27 mouse cellular contexts compared by ENCODE assay signal in the genomic region with DNA sequence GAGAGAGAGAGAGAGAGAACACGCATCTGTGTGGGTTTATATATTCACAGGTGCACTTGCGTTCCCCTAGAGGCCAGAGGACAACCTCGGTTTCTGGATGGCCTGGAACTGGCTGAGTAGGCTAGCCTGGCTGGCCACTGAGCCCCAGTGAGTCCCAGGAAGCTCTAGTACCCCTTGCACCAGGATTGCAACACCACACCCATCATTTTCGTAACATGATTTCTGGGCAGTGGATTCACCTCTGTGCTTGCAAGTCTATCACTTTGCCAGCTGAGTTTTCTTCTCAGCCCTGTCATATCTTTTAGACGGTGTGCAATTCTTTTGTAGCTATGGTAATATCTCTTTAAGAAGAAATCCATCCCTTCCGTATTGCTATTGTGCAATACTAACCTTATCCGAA. TPM values are rescaled to one million over a fixed set of nuclear protein-coding genes. Genes with fewer than 3 reads are reported as not detected.
DNase-seq lines count a peak whose midpoint lies in the region; ATAC-seq lines count a peak whose summit lies in the region.
"Had no signal": no experiment of that assay in that cellular context is flagged by ENCODE, and none has a peak within 500 bp of the region (broad histone marks: within the 10 kb centered on the region; RNA-seq: fewer than 3 reads in every experiment).

No protein-coding gene starts in this region.

- no peaks in the 10 kb centered on the region for H3K9me3 ChIP-seq in forebrain, embryonic 10.5 days
- H3K9me3 ChIP-seq in forebrain, embryonic 14.5 days (replicated peaks; ENCODE audit: control insufficient read depth, low read length), result no peaks in the 10 kb centered on the region
- H3K9me3 ChIP-seq in liver, embryonic 12.5 days (replicated peaks), result no peaks in the 10 kb centered on the region
- H3K9me3 ChIP-seq: embryonic facial prominence, embryonic 12.5 days; embryonic facial prominence, embryonic 15.5 days; forebrain, embryonic 12.5 days; G1E; hindbrain, embryonic 12.5 days; hindbrain, embryonic 15.5 days had no signal

- DNase-seq in forebrain, embryonic 10.5 days (ENCODE audit: extremely low spot score, low spot score), result no peak
- no peak for DNase-seq in forebrain, embryonic 14.5 days (ENCODE audit: low spot score)
- DNase-seq in liver, result no peak
- no peak for DNase-seq in left cerebral cortex, postnatal 4 days
- DNase-seq in right cerebral cortex, postnatal 36 days (ENCODE audit: low spot score in 2 of 2), result no peak
- no peak for DNase-seq in kidney, postnatal 14 days
- DNase-seq: adrenal gland, postnatal 10 days; adrenal gland, postnatal 36 days; B cell, adult 2 months; cerebellum, adult 18-20 months; cerebellum, adult 9-11 months; cerebellum, postnatal 25 days; gastrocnemius, postnatal 10 days; gastrocnemius, postnatal 36 days; heart, adult 11 months had no signal

- H3K27ac ChIP-seq in forebrain, embryonic 10.5 days, result no peak overlapping the region
- no peak overlapping the region for H3K27ac ChIP-seq in forebrain, embryonic 14.5 days (ENCODE audit: low read depth, low read length)
- H3K27ac ChIP-seq in liver, embryonic 12.5 days, result no peak overlapping the region
- H3K27ac ChIP-seq: embryonic facial prominence, embryonic 12.5 days; hindbrain, embryonic 12.5 days; hindbrain, embryonic 15.5 days had no signal

- H3K4me2 ChIP-seq in forebrain, embryonic 14.5 days (ENCODE audit: low read length), result no peak overlapping the region
- H3K4me2 ChIP-seq in liver, embryonic 12.5 days, result peak overlapping the region; percentile 76; the same call in 1 of the 2 replicates

- H3K36me3 ChIP-seq in forebrain, embryonic 10.5 days (replicated peaks), result peaks cover 17% of the 10 kb centered on the region
- H3K36me3 ChIP-seq in forebrain, embryonic 14.5 days (ENCODE audit: control insufficient read depth, insufficient read depth, low read length), result 0 out of 2 replicates have a peak, but pooled peaks cover under 1% of the 10 kb centered on the region
- peaks cover 22% of the 10 kb centered on the region for H3K36me3 ChIP-seq in liver, embryonic 12.5 days
- H3K36me3 ChIP-seq: hindbrain, embryonic 15.5 days had no signal

- WGBS in forebrain, embryonic 10.5 days, result 76% methylated on average over 7 of the region's 7 CpGs
- WGBS in forebrain, embryonic 14.5 days, result 76% methylated on average over 7 of the region's 7 CpGs
- 67% methylated on average over 7 of the region's 7 CpGs for WGBS in liver, embryonic 12.5 days (ENCODE audit: insufficient replicate concordance)

- peaks cover 55% of the 10 kb centered on the region for H3K4me1 ChIP-seq in forebrain, embryonic 10.5 days
- peaks cover 20% of the 10 kb centered on the region for H3K4me1 ChIP-seq in forebrain, embryonic 14.5 days (ENCODE audit: control insufficient read depth, insufficient read depth, low read length)
- peaks cover 41% of the 10 kb centered on the region for H3K4me1 ChIP-seq in liver, embryonic 12.5 days

- no peak for ATAC-seq in forebrain, embryonic 14.5 days
- no peak for ATAC-seq in liver, embryonic 12.5 days
- ATAC-seq in granulocyte monocyte progenitor cell, adult 5-6 weeks (replicated peaks; ENCODE audit: poor library complexity, severe bottlenecking), result peak; percentile 29; the same call in 1 of the 2 replicates
- ATAC-seq: activated CD4-positive, CD25-positive, alpha-beta regulatory T cell, adult 4 months; forebrain, embryonic 16.5 days had no signal

- H3K9ac ChIP-seq in forebrain, embryonic 14.5 days (ENCODE audit: low read length), result no peak overlapping the region
- no peak overlapping the region for H3K9ac ChIP-seq in liver, embryonic 12.5 days
- H3K9ac ChIP-seq: embryonic facial prominence, embryonic 12.5 days; embryonic facial prominence, embryonic 15.5 days had no signal

- intact Hi-C loops in left cerebral cortex, postnatal 4 days (cut with DNase I), result loop anchor here (10.0 kb wide), 1 partner anchor 555 kb away; no protein-coding TSS in a partner anchor

- 0 out of 2 replicates have a peak overlapping the region, but pooled peaks have one; percentile 86 for H3K4me3 ChIP-seq in forebrain, embryonic 10.5 days
- no peak overlapping the region for H3K4me3 ChIP-seq in forebrain, embryonic 14.5 days (ENCODE audit: low read depth, low read length)
- no peak overlapping the region for H3K4me3 ChIP-seq in liver, embryonic 12.5 days
- H3K4me3 ChIP-seq: embryonic facial prominence, embryonic 15.5 days had no signal

- peaks cover 21% of the 10 kb centered on the region; the same call in 1 of the 2 replicates for H3K27me3 ChIP-seq in forebrain, embryonic 10.5 days (ENCODE audit: poor library complexity, severe bottlenecking)
- no peaks in the 10 kb centered on the region for H3K27me3 ChIP-seq in forebrain, embryonic 14.5 days (replicated peaks; ENCODE audit: control insufficient read depth, insufficient read depth, low read length)
- peaks cover 17% of the 10 kb centered on the region for H3K27me3 ChIP-seq in liver, embryonic 12.5 days (replicated peaks)
- H3K27me3 ChIP-seq: embryonic facial prominence, embryonic 12.5 days; embryonic facial prominence, embryonic 15.5 days; forebrain, embryonic 12.5 days; hindbrain, embryonic 12.5 days; hindbrain, embryonic 15.5 days had no signal

RNA-seq across cellular contexts. Expression of a gene that starts 1.4 kb away (rescaled TPM):
- 19.0 and 19.2 TPM in 2 replicates for polyA plus RNA-seq in forebrain, embryonic 10.5 days (2016; fragmentation: Nextera tagmentation; extraction: Ambion mirVana)
- 21.4 and 22.8 TPM in 2 replicates for polyA plus RNA-seq in forebrain, embryonic 14.5 days (2014; fragmentation: Nextera tagmentation; extraction: Ambion mirVana)
- polyA plus RNA-seq in liver, embryonic 12.5 days (2016; fragmentation: Nextera tagmentation; extraction: Ambion mirVana), result 14.5 and 14.9 TPM in 2 replicates
- 29.7 and 34.6 TPM in 2 replicates for total RNA-seq in granulocyte monocyte progenitor cell, adult 5-6 weeks (2014; fragmentation: Nextera tagmentation)
- 18.6 and 21.0 TPM in 2 replicates for total RNA-seq in granulocyte monocyte progenitor cell, adult 5-6 weeks (2017)
- 10 to 100 TPM; 39.7 to 42.3 TPM for total RNA-seq in left cerebral cortex, postnatal 4 days (2021)

RNA-seq across cellular contexts. Expression of a gene that starts 7.7 kb away (rescaled TPM):
- polyA plus RNA-seq in forebrain, embryonic 10.5 days (2016; fragmentation: Nextera tagmentation; extraction: Ambion mirVana), result 1.5 and 2.3 TPM in 2 replicates
- 2.3 and 3.0 TPM in 2 replicates for polyA plus RNA-seq in forebrain, embryonic 14.5 days (2014; fragmentation: Nextera tagmentation; extraction: Ambion mirVana)
- polyA plus RNA-seq in liver, embryonic 12.5 days (2016; fragmentation: Nextera tagmentation; extraction: Ambion mirVana), result 1.8 and 2.2 TPM in 2 replicates
- not detected in 2 replicates for total RNA-seq in granulocyte monocyte progenitor cell, adult 5-6 weeks (2014; fragmentation: Nextera tagmentation)
- not detected in 2 replicates for total RNA-seq in granulocyte monocyte progenitor cell, adult 5-6 weeks (2017)
- total RNA-seq in left cerebral cortex, postnatal 4 days (2021), result 1 to 10 TPM; 7.2 to 7.4 TPM
- total RNA-seq: common myeloid progenitor, adult 5-6 weeks; hematopoietic stem cell, adult 5-6 weeks had no signal
- polyA plus RNA-seq: activated CD4-positive, CD25-positive, alpha-beta regulatory T cell, adult 4 months; G1E had no signal

RNA-seq across cellular contexts. Expression of a gene that starts 18.4 kb away (rescaled TPM):
- 0.47 and 1.0 TPM in 2 replicates for polyA plus RNA-seq in forebrain, embryonic 10.5 days (2016; fragmentation: Nextera tagmentation; extraction: Ambion mirVana)
- 3.0 TPM in 2 replicates for polyA plus RNA-seq in forebrain, embryonic 14.5 days (2014; fragmentation: Nextera tagmentation; extraction: Ambion mirVana)
- 22.7 TPM in 2 replicates for polyA plus RNA-seq in liver, embryonic 12.5 days (2016; fragmentation: Nextera tagmentation; extraction: Ambion mirVana)
- total RNA-seq in granulocyte monocyte progenitor cell, adult 5-6 weeks (2014; fragmentation: Nextera tagmentation), result 85.3 and 107 TPM in 2 replicates
- total RNA-seq in granulocyte monocyte progenitor cell, adult 5-6 weeks (2017), result 36.0 and 44.8 TPM in 2 replicates
- total RNA-seq in left cerebral cortex, postnatal 4 days (2021), result 1 to 10 TPM; 5.0 to 6.2 TPM

RNA-seq across cellular contexts. Expression of a gene that starts 56.4 kb away (rescaled TPM):
- polyA plus RNA-seq in forebrain, embryonic 10.5 days (2016; fragmentation: Nextera tagmentation; extraction: Ambion mirVana), result 7.1 and 7.9 TPM in 2 replicates
- polyA plus RNA-seq in forebrain, embryonic 14.5 days (2014; fragmentation: Nextera tagmentation; extraction: Ambion mirVana), result 3.9 and 4.9 TPM in 2 replicates
- polyA plus RNA-seq in liver, embryonic 12.5 days (2016; fragmentation: Nextera tagmentation; extraction: Ambion mirVana), result 11.7 and 12.6 TPM in 2 replicates
- 2.2 and 4.8 TPM in 2 replicates for total RNA-seq in granulocyte monocyte progenitor cell, adult 5-6 weeks (2014; fragmentation: Nextera tagmentation)
- total RNA-seq in granulocyte monocyte progenitor cell, adult 5-6 weeks (2017), result 2.4 and 5.7 TPM in 2 replicates
- total RNA-seq in left cerebral cortex, postnatal 4 days (2021), result 10 to 100 TPM in 1 of 2 experiments, 1 to 10 TPM in 1; 8.3 to 11.5 TPM
